Mouse (Mus musculus) right cerebral cortex, postnatal 10 days (tissue): Measurements from ENCODE around the gene Hils1.
"Not testable (repeated sequence)": the region's sequence is repeated elsewhere in the genome, so short reads cannot be mapped to it uniquely, and the experiment has no call there.

Source experiments
- DNase-seq, 2 experiments: peaks; one replicate each; pipeline ENCODE4 v3.0.0; 2021; ENCODE audit warnings: low spot score in 2 of 2

Hils1 gene

DNA sequence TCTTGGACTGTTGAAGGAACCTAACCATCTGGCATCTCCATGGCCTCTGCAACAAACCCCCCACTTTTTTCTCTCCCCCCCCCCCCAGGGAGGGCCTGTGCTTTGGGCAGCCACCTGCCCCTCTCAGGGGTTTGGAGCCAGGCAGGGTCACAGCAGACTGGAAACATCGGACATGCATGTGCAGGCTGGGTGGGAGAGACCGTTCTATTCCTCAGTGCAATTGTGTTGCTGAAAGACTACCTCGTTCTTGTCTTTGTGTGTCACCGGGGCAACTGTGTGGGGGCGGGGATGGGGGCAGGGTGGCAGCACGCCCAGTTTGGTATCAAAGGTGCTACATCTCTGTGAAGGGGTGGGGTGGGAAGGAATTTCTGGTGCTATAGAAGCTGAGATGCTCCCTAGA, 15.2 kb upstream of the Hils1 start:
- DNase-seq: no peak

DNA sequence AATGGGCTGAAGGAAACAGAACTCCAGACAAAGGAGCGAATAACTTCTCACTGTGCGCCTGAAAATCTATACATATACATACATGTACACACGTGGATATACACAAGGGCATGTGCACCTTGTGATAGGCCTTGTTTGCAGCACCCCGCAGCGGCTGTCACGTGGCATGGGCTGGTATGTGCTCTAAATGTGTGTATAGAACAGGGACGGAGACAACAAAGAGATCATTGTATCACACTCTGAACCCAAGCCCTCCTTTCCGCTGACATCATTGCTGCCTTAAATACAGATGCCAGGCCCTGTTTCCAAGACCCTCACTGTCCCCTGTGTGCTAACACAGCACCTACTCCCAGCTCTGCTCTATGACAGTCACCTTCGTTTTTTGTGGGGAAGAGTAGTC, 12.3 kb upstream of the Hils1 start:
- no peak for DNase-seq

DNA sequence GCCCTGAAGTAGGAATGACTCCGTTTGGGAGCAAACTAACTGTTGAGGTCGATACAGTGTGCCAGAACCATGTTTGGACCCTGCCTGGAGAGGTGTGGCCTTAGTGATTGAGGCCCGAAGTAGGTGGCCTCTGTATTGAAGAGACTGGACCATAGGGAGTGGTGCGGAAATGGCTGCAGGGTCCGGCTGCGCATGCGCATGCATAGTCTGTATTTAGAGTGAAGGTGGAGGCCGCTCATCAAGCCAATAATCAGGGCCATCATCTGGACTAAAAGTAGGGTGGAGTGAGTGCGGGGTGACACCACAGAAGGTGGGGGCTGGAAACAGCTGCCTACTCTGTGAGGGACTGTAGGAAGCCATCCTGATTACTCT, 9.7 kb upstream of the Hils1 start:
- DNase-seq: no peak

DNA sequence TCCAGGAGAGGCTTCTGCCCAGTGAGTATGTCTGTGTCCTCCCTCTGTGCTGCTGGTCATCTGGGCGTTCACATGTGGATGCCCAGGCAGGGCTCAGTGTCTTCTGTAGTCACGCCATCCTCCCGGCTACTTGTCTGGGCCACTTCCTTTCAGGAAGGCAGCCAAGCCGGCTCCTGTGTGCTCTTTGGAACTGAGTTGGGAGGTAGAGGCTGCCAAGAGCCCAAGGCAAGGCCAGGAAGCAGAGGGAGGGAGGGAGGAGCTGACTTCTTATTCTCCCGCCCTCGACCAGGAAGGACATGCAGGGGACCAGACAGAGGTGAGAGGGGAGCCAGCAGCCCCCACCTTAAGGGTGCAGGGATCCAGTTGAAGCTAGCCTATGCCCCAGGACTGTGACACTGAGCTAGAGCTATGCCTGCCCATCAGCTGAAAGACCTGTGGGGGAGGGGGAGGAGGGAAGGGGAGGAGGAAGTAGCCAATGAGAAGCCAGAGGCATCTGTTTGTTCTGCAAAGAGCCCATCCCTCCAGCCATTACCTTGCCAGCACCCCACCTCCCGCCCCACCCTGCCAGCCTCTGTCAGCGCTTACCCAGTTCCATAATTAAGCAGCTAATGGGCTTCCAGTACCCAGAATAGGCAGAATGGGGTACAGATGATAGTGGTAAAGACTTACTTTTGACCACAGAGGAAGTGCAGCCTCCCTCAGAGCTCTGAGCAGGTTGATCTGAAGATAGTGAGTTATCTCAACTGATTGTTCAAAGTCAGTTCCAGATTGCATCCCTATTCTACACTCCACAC, 9.1 kb upstream of the Hils1 start:
- peak; percentile 80 for DNase-seq

DNA sequence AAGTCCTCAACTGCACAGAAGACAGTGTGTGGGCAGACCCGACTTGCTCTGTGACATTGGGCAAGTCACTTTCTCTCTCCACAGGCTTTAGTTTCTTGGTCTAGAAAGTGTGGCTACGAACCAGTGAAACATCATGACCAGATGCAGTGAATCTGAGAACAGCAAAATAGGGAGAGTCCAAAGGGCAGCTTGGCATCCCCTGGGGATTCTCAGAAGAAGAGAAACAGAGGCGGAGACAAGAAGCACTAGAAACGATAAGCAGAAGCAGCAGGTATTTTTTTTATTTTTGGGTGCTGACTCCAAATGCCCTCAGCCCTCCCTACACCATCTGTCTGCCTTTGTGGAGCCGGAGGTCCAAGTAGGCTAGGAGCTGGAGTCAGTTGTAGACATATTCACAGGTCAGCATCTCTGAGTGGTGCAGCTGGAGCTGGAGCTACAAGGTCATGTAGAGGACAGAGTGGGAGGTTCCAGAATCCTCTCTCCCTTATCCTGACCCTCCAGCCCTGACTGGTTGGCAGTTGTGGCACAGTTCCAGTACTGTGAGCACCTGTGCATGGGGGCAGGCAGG, 4.8 kb upstream of the Hils1 start:
- DNase-seq: no peak

DNA sequence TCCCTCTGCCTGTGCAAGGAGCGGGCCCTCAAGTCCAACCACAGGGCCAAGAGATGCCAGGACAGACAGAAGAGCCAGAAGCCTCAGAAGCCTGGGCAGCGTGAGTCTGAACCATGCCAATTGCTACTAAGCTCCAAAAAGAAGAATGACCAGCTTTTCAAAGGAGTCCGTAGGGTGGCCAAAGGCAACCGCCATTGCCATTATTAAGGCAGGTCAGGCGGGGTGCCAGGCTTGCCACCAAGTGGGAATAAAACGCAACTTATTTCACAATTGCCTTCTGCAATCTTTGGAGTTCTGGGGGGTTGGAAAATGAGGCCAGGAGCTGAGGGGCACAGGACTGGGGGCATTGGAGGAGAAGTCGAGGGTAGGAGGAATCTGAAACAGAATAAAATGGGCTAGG, 794 bp downstream of the Hils1 start:
- peak in 1 of 2 experiments; percentile 59 for DNase-seq

DNA sequence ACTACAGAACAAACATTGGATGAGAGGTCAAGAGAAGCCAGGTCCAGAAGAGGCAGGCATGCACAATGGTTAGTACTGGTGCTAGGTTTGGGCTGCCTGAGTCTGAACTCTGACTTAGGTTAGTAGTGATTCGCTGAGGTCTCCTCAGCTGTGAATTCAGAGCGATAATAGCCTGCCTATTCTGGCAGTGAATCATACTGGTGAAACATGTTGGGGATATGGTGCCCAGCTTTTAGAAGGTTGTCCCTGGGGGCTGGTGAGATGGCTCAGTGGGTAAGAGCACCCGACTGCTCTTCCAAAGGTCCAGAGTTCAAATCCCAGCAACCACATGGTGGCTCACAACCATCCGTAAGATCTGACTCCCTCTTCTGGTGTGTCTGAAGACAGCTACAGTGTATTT, 2.3 kb downstream of the Hils1 start:
- not testable (repeated sequence) for DNase-seq

DNA sequence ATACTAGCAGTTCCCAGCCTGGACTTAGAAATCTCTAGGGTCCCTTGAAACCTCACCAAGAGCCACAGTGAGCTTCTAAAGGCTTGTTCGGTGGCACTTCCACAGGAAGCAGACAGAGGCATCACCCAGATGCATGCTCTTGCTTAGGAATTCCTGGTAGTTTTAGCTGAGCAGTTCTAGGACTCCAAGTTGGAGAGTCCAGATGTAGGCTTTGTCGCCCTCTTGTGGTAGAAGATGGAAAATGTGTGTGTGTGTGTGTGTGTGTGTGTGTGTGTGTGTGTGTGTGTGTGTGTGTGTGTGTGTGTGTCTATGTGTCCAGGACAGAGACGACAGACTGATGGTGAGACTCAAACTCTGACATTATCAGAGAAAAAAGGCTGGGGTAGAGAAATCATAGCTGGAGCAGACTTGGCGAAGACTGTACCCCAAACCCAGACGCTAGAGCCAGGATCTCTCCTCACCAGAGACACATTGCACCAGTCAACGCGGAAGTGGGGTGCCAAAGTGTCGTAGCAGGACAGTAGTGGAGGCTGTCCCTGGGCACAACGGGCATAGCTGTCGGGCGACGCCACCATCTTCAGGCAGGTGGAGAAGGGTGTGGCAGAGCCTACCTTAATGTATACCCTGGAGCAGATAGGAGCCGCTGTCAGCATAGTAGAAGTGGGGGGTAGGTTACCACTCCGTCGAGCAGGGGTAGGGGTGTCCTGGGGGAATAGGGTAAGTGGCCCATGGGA, 3.0 kb downstream of the Hils1 start:
- DNase-seq: peak; percentile 84 to 85

DNA sequence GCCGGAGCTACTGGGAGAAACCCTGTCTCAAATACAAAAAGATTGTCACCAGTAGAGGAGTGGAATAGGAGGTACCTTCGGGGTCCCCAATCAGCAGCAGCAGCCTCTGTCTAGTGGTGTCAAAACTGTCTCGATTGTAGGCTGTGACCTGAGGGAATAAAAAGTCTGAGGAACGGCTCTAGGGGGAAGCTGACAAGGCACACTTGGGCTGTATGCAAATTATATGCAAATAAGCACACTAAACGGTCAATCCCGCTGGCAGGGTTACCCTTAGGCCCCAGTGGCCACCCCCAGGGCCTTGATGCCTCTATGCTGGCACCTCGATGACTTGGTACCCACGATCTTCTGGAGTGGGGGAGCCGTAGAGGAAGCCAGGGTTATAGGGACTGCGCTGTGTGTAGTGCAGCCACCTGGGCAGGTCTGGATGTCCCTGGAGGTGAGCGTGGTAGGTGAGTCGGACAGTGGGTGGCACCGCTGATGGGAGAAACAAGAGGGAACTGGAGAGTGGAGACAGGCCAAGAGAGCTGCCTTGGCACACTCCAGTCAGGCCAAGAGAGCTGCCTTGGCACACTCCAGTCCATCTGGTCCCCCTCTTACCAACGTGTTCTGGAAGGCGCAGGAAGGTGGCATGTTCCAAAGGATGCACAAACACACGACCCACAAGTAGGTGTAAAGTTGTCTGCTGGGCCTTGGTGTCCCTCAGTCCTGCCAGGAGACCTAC, 4.7 kb downstream of the Hils1 start:
- no peak for DNase-seq

DNA sequence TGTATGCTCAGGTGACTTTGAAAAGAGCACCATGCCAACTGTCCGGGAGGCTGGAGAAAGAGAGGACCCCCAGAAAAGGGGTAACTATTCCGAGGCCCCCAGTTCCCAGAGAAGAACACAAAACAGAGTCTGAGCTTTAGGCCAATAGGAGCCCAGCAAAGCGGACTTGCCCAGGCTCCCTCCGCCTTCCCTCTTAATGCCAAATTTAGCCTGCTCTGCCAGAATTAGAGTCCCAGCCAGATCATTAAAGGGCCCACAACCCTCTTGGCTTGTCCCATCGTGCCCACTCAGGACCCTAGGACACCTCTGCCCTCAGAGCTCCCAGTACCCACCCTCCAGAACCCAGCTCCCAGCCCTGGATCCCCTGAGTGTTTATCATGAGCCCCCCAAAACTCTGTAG, 5.5 kb downstream of the Hils1 start:
- DNase-seq: no peak

DNA sequence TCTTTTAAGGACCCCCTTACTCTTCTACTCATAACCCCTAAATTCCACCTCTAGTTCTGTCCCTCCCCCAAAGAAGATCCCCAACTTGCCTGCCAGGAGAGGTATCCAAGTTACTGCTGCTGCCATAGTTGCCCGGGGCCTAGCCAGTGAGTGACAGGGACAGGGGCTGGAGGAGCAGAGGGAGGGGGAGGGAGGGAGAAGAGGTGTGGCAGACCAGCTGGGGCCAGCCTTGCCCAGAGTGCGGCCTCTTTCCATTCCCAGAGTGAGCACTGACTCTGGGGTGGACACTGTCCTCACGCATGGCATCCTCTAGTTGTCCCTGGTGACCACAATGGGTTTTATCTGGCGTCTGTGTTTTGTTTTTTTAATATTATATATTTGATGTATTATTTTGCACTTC, 5.9 kb downstream of the Hils1 start:
- no peak for DNase-seq

DNA sequence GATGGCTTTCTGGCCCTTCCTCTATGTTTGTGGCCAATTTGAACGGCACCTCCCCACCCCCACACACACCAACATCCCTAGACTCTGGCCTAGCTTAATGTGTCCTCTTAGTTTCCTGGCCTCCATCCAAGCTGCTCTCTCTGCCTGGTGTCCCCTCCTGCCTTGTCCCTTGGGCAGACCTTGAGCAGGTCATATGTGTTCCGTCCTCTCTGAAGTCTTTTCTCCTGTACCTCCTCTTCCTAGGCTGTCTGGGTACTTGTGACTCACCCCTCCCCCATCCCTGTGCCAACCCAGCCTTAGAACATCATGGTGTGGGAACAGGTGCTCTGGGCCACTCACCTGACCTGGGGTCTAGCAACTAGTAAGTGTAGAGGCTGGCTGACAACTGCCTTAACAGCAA, 7.6 kb downstream of the Hils1 start:
- DNase-seq: peak in 1 of 2 experiments; percentile 27

DNA sequence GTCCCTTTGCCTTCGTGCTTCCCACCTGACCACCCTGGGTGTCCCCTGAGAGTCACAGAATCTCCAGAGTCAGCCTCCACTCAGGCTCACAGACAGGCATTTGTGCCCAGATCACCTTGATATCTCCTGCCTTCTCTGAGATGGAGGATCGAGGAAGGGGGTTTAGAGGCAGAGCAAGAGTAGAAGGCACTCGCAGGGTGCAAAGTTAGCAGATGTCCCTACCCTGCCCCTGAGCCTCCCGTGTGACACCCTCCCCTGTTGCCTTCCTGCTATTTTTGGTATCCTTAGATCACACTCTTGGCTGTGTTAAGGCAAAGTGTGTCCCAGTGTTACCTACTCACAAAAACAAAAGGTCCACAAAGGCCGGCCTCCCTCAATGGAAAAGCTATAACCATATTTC, 8.8 kb downstream of the Hils1 start, which contains the start of gene Sgca:
Gene Sgca (minus strand): TSS at position 129 of the 400 bp plus-strand sequence.
- peak in 1 of 2 experiments; percentile 22 for DNase-seq

DNA sequence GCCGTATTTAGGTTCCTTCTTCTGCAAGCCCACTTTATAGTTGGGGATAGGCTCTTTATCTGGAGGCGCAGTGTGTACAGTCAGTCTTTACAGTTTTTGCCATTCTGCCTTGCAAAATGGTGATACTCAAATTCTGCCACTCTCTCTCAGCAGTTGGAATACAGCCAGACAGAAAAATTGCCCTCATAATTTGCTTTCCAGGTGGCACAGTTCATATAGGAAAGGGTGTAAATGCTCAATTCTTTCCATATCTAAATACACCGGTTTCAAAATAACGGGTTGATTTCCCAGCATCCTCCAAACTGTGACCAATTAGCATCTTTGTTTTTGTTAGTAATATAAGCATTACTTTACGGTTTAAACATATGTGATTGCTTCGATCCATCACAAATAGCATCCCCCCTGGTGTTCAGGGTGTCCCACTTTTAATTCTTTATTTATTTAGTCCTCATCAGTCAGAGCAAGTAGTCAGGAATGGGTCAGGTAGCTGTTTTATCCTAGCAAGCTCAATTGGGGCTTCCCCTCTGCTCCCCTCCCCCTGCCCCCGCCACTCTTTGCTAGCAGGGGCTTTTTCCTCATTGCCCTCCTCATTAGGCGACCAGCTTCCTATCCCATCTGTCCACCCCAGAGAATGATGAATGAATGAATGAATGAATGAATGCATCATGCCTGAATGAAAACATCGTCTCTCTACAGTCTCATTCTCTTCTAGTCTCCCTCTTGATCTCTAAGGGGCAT, 11.0 kb downstream of the Hils1 start:
- DNase-seq: peak in 1 of 2 experiments; percentile 33

DNA sequence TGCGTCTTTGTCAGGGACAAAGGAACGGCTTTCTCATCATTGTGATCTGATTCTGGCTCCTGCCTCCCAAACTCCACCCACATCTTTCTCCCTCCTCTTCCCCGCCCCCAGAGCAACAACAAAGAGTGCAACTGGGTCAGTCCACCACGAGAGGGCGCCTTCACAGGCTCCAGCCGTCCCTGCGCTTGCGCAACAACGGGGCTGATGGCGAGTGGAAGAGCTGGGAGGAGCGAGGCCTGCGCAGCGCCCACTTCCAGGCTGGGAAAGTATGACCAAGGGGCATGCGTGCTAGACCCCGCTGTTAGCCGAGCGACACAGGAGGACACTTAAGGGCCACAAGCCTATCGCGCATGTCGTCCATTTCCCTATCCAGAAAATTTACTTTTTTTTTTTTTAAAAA, 11.6 kb downstream of the Hils1 start:
- DNase-seq: peak; percentile 98

DNA sequence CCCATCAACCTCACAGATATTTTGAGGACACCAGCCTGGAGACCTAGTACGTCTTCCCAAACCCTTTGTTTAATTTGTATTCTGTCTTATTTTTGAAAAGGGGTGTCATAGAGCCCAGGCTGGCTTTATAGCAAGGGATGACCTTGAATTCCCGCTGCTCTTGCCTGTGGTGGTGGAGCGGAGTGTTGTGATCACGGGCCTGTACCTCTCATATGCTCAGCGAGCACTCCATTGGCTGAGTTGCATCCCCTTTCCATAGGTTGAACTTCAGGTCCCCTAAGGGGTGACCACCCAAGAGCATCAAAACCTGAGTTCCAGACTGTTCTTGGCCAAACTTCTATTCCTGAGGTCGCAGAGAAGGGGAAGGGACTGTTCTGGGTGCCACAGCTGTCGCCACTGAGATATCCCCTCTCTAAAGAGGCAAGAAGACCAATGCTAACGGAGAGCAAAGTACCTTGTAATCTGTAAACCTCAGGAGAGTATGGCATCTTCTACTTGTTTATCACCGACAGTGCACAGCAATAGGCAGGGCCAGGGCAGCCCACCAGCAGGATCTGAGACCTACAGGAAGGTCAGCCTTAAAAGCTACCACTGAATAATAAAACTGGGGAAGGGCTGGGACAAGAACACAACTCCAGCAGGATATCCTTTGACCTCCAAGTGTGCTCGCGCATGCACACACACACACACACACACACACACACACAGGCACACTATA, 12.2 kb downstream of the Hils1 start:
- DNase-seq: no peak

DNA sequence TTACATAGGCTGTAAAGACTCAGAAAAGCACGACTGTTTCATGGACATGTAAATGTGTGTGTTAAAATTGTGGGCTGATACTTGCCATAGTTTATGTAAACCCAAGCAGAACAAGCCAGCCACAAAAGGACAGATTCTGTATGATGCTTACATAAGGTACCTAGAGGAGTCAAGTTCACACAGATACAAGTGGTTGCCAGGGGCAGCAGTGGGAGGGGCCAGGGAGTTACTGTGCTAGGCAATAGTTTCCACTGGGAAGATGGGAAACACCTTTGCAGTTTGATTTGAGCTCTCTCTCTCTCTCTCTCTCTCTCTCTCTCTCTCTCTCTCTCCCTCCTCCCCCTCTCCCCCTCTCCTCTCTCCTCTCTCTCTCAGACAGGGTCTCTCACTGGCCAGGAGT, 17.7 kb downstream of the Hils1 start:
- DNase-seq: no peak

DNA sequence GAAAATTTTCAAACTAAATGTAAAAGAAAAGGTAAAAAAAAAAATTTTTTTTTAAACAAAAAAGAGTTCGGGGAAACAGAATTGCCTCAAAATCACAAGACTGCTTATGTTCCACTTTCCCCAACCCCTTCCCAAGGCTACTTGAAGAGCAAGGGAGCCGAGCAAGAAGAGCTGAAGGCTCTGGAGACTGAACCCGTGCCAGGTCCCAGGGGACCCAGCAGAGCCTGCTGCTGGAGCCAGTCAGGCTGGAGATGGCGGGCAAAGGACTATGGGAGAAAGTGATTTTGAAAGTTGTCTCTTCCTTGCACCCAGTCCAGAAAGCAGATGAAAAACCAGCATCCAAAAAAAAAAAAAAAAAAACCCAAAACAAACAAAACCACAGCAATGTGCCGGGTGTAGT, 18.4 kb downstream of the Hils1 start:
- no peak for DNase-seq

DNA sequence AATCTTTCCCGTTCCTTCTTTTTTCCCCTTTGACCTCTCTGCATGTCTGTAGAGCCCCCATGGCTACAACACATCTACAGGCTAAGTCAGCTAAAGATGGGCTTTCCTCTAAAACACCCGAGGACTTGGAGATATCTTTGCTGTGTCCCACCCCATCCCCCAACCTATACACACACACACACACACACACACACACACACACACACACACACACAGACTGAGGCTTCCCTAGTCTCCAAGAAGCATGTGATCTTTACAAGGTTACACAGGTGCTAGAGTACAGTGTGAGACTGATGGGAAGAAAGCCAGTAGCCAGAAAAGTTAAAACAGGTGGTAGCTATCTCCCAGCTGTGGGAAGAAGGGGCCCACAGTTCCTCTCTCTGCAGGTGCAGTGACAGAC, 19.0 kb downstream of the Hils1 start:
- DNase-seq: no peak

DNA sequence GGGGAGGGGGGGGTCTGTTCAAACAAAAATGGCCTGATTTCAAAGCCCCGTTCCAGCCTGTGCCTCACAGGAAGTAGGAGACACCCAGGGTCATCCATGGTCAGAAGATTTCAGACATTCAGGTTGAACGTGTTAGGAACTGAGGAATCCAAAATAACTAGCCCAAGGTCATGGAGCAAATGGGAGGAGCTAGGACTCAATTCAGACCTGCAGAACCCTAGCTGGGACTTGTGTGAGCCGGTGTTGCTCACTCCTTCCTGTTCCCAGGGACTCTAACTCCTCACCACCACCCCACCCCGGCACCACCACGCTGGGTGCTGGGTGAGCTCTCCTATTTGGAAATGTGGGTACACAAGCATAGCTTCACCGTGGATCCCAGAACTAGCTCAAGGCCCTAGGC, 19.9 kb downstream of the Hils1 start:
- DNase-seq: no peak

DNA sequence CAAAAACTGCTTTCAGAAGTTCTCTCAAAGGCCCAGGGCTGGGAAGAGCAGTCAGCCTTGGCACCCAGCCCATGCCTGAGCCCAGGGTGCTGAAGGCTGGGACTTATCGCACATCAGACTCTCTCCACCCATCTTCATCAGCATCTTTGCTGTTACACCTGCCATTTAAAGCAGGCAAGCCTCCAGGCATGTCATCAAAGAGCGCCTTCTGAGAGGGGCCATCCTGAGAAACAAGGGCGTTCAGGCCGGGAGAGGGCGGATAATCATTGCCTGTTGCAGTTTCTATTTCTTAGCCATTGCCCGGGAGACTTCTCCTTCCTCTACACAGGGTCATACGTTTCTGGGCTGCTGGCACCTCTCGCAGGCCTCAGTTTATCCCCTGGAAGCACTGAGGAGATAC, 20.5 kb downstream of the Hils1 start:
- peak in 1 of 2 experiments; percentile 30 for DNase-seq
